Mouse (Mus musculus): Measurements from ENCODE around the gene Endou.
A peak's percentile ranks its signal among the peaks of the same experiment; 100 is the strongest.

Endou gene

GRCm38 (mm10) chr15:97731111-97731510, at the start of gene Endou:
Gene Endou (minus strand): TSS chr15:97731339.
- DNase-seq (ENCODE audit: low spot score): no peak

GRCm38 (mm10) chr15:97780611-97781031, 49.5 kb upstream of the Endou start:
- no peak for DNase-seq (ENCODE audit: low spot score)

GRCm38 (mm10) chr15:97779576-97779975, 48.4 kb upstream of the Endou start:
- no peak for DNase-seq (ENCODE audit: low spot score)

- no peak for DNase-seq (ENCODE audit: low spot score)
Observed at GRCm38 (mm10) chr15:97778311-97779098, 47.4 kb upstream of the Endou start, which contains the start of gene Slc48a1. Gene Slc48a1 (plus strand): TSS chr15:97778520.

GRCm38 (mm10) chr15:97776919-97777318, 45.8 kb upstream of the Endou start:
- DNase-seq (ENCODE audit: low spot score): no peak

GRCm38 (mm10) chr15:97776514-97776913, 45.4 kb upstream of the Endou start:
- peak; percentile 81 for DNase-seq (ENCODE audit: low spot score)

- no peak for DNase-seq (ENCODE audit: low spot score)
Observed at GRCm38 (mm10) chr15:97773961-97774370, 42.8 kb upstream of the Endou start.

GRCm38 (mm10) chr15:97773108-97773507, 42.0 kb upstream of the Endou start:
- peak; percentile 53 for DNase-seq (ENCODE audit: low spot score)

- DNase-seq (ENCODE audit: low spot score): no peak
Observed at GRCm38 (mm10) chr15:97770280-97770679, 39.1 kb upstream of the Endou start.

- DNase-seq (ENCODE audit: low spot score): peak; percentile 61
Observed at GRCm38 (mm10) chr15:97768192-97768591, 37.1 kb upstream of the Endou start.

- DNase-seq (ENCODE audit: low spot score): peak; percentile 81
Observed at GRCm38 (mm10) chr15:97767280-97768186, 36.4 kb upstream of the Endou start, which contains the start of gene Rapgef3. Gene Rapgef3 (minus strand): TSS chr15:97767972.

GRCm38 (mm10) chr15:97766594-97767279, 35.6 kb upstream of the Endou start:
- no peak for DNase-seq (ENCODE audit: low spot score)

- peak; percentile 65 for DNase-seq (ENCODE audit: low spot score)
Observed at GRCm38 (mm10) chr15:97766194-97766593, 35.1 kb upstream of the Endou start.

- no peak for DNase-seq (ENCODE audit: low spot score)
Observed at GRCm38 (mm10) chr15:97765090-97765794, 34.1 kb upstream of the Endou start.

- DNase-seq (ENCODE audit: low spot score): no peak
Observed at GRCm38 (mm10) chr15:97764532-97764931, 33.4 kb upstream of the Endou start.

- DNase-seq (ENCODE audit: low spot score): no peak
Observed at GRCm38 (mm10) chr15:97763256-97764049, 32.3 kb upstream of the Endou start.

GRCm38 (mm10) chr15:97762733-97763132, 31.6 kb upstream of the Endou start:
- no peak for DNase-seq (ENCODE audit: low spot score)

- no peak for DNase-seq (ENCODE audit: low spot score)
Observed at GRCm38 (mm10) chr15:97761438-97761837, 30.3 kb upstream of the Endou start.

GRCm38 (mm10) chr15:97760952-97761351, 29.8 kb upstream of the Endou start:
- DNase-seq (ENCODE audit: low spot score): no peak

GRCm38 (mm10) chr15:97760006-97760405, 28.9 kb upstream of the Endou start:
- DNase-seq (ENCODE audit: low spot score): no peak

- DNase-seq (ENCODE audit: low spot score): no peak
Observed at GRCm38 (mm10) chr15:97755361-97755760, 24.2 kb upstream of the Endou start.

All from embryo, embryonic 10.5 days (tissue).